Mouse (Mus musculus): ENCODE measurements around the gene Gm26727. TPM values are rescaled to one million over a fixed set of nuclear protein-coding genes. Genes with fewer than 3 reads are reported as not detected.
"Not testable (repeated sequence)": the region's sequence is repeated elsewhere in the genome, so short reads cannot be mapped to it uniquely, and the experiment has no call there.

The Gm26727 gene
- polyA plus RNA-seq, 1 experiment from 2014 or later: not detected

- Histone ChIP-seq H3K9me3 (ENCODE audit: control insufficient read depth, low read length) (no peaks in the 10 kb centered on the region), H3K36me3 (ENCODE audit: control insufficient read depth, insufficient read depth) (no peaks in the 10 kb centered on the region), H3K4me3 (replicated peaks; ENCODE audit: low read length) (no peak overlapping the region), H3K4me1 (replicated peaks; ENCODE audit: control insufficient read depth, insufficient read depth, low read length) (no peaks in the 10 kb centered on the region), H3K4me2 (ENCODE audit: low read length) (no peak overlapping the region), H3K27ac (ENCODE audit: low read length) (no peak overlapping the region), H3K27me3 (replicated peaks; ENCODE audit: control insufficient read depth, insufficient read depth, low read length) (no peaks in the 10 kb centered on the region), H3K9ac (replicated peaks; ENCODE audit: low read depth, low read length) (no peak overlapping the region)
- 95% methylated on average over 1 of the region's 1 CpGs for WGBS
- no peak for ATAC-seq
Observed at GRCm38 (mm10) chr2:67422799-67423198, 10.2 kb downstream of the Gm26727 start.

- ATAC-seq: no peak
- no peaks in the 10 kb centered on the region for H3K9me3 ChIP-seq (ENCODE audit: control insufficient read depth, low read length)
- H3K4me3 ChIP-seq (replicated peaks; ENCODE audit: low read length): no peak overlapping the region
- no peak overlapping the region for H3K9ac ChIP-seq (replicated peaks; ENCODE audit: low read depth, low read length)
- H3K27ac ChIP-seq (ENCODE audit: low read length): no peak overlapping the region
- no peak overlapping the region for H3K4me2 ChIP-seq (ENCODE audit: low read length)
- H3K4me1 ChIP-seq (replicated peaks; ENCODE audit: control insufficient read depth, insufficient read depth, low read length): no peaks in the 10 kb centered on the region
- H3K36me3 ChIP-seq (ENCODE audit: control insufficient read depth, insufficient read depth): no peaks in the 10 kb centered on the region
- H3K27me3 ChIP-seq (replicated peaks; ENCODE audit: control insufficient read depth, insufficient read depth, low read length): no peaks in the 10 kb centered on the region
Observed at GRCm38 (mm10) chr2:67420853-67421252, 12.1 kb downstream of the Gm26727 start.

- not testable (repeated sequence) for H3K27ac ChIP-seq (ENCODE audit: low read length); ATAC-seq; H3K4me3 ChIP-seq (replicated peaks; ENCODE audit: low read length)
Observed at GRCm38 (mm10) chr2:67413425-67413824, 19.6 kb downstream of the Gm26727 start, which contains the start of gene Gm21830. Gene Gm21830, plus strand, starts transcription at chr2:67413725.

More at GRCm38 (mm10) chr2:67413425-67413824, 19.6 kb downstream of the Gm26727 start, which contains the start of gene Gm21830:
- not testable (repeated sequence) for H3K27me3 ChIP-seq (replicated peaks; ENCODE audit: control insufficient read depth, insufficient read depth, low read length); H3K9ac ChIP-seq (replicated peaks; ENCODE audit: low read depth, low read length); H3K4me2 ChIP-seq (ENCODE audit: low read length); H3K4me1 ChIP-seq (replicated peaks; ENCODE audit: control insufficient read depth, insufficient read depth, low read length); H3K9me3 ChIP-seq (ENCODE audit: control insufficient read depth, low read length); H3K36me3 ChIP-seq (ENCODE audit: control insufficient read depth, insufficient read depth)
- no CpG with 5 or more reads among the region's 1 CpGs for WGBS

Other genes starting within 250 kb of the Gm26727 start
- gene Gm21830, start 19.5 kb downstream of the Gm26727 start, polyA plus RNA-seq (2015; fragmentation: Nextera tagmentation; extraction: Ambion mirVana): not detected in 2 replicates
- gene Xirp2, start 12.8 kb upstream of the Gm26727 start, polyA plus RNA-seq (2015; fragmentation: Nextera tagmentation; extraction: Ambion mirVana): 0.02 TPM in 1 of 2 replicates, not detected in the other
- 57.4 and 60.2 TPM in 2 replicates for gene B3galt1, start 132.7 kb upstream of the Gm26727 start, polyA plus RNA-seq (2015; fragmentation: Nextera tagmentation; extraction: Ambion mirVana)

Data from forebrain, embryonic 16.5 days (tissue).